Mouse (Mus musculus) adrenal gland (tissue): ENCODE data around the gene Mcl1.
"Not testable (repeated sequence)": the region's sequence is repeated elsewhere in the genome, so short reads cannot be mapped to it uniquely, and the experiment has no call there.

Source experiments
- intact Hi-C: fragments of 180-260 bp; cut with DNase I; formaldehyde crosslinking; loops from one replicate; pipeline ENCODE4 v1.15.1; 2025
- long read RNA-seq, 2 experiments: library from polyadenylated mRNA; unstranded; transcript quantifications; one replicate each; pipeline ENCODE4 v2.0.0; 2020; ENCODE audit warnings: borderline replicate concordance in 1 of 2; ENCODE audit not compliant: insufficient replicate concordance in 1 of 2

The Mcl1 gene
- long read RNA-seq, experiment 1, partial matches to known transcripts: 1 of 11 reads
- long read RNA-seq, experiment 1, other reads (novel, unspliced or antisense): 9 of 11 reads
- long read RNA-seq, experiment 2, partial matches to known transcripts: 0 of 13 reads
- long read RNA-seq, experiment 2, other reads (novel, unspliced or antisense): 11 of 13 reads

- intact Hi-C loops: loop anchor here (2.0 kb wide), 1 partner anchor 16 kb away; no protein-coding TSS in a partner anchor
Measured at GRCm38 (mm10) chr3:95658236-95658867, at the start of gene Mcl1. Mcl1 (plus strand) TSS chr3:95658788.

GRCm38 (mm10) chr3:95609195-95609594 is 49.4 kb upstream of the Mcl1 start:
- intact Hi-C loops: no loop called here

GRCm38 (mm10) chr3:95613996-95614395 is 44.6 kb upstream of the Mcl1 start:
- intact Hi-C loops: no loop called here

- intact Hi-C loops: no loop called here
Measured at GRCm38 (mm10) chr3:95618511-95618910, 40.1 kb upstream of the Mcl1 start.

GRCm38 (mm10) chr3:95621241-95621640 is 37.3 kb upstream of the Mcl1 start:
- intact Hi-C loops: no loop called here

- intact Hi-C loops: not testable (repeated sequence)
Measured at GRCm38 (mm10) chr3:95622421-95622820, 36.2 kb upstream of the Mcl1 start.

GRCm38 (mm10) chr3:95623551-95623950 is 35.0 kb upstream of the Mcl1 start:
- intact Hi-C loops: no loop called here

- intact Hi-C loops: not testable (repeated sequence)
Measured at GRCm38 (mm10) chr3:95623991-95624515, 34.5 kb upstream of the Mcl1 start.

GRCm38 (mm10) chr3:95624628-95625503 is 33.7 kb upstream of the Mcl1 start, which contains the start of gene Ensa:
Ensa (plus strand) TSS chr3:95624993.
- intact Hi-C loops: no loop called here

- intact Hi-C loops: no loop called here
Measured at GRCm38 (mm10) chr3:95627763-95628162, 30.8 kb upstream of the Mcl1 start.

- intact Hi-C loops: loop anchor here (5.0 kb wide), 1 partner anchor 48 kb away; no protein-coding TSS in a partner anchor
Measured at GRCm38 (mm10) chr3:95629755-95630154, 28.8 kb upstream of the Mcl1 start.

GRCm38 (mm10) chr3:95630856-95631255 is 27.7 kb upstream of the Mcl1 start:
- intact Hi-C loops: loop anchor here (5.0 kb wide), 1 partner anchor 46 kb away; no protein-coding TSS in a partner anchor

GRCm38 (mm10) chr3:95631304-95631703 is 27.3 kb upstream of the Mcl1 start:
- intact Hi-C loops: loop anchor here (5.0 kb wide), 1 partner anchor 46 kb away; no protein-coding TSS in a partner anchor

GRCm38 (mm10) chr3:95632648-95633588 is 25.7 kb upstream of the Mcl1 start:
- intact Hi-C loops: loop anchor here (5.0 kb wide), 1 partner anchor 44 kb away; no protein-coding TSS in a partner anchor

- intact Hi-C loops: no loop called here
Measured at GRCm38 (mm10) chr3:95635636-95636035, 23.0 kb upstream of the Mcl1 start.

GRCm38 (mm10) chr3:95636072-95636471 is 22.5 kb upstream of the Mcl1 start:
- intact Hi-C loops: no loop called here

GRCm38 (mm10) chr3:95639694-95640093 is 18.9 kb upstream of the Mcl1 start:
- intact Hi-C loops: no loop called here

GRCm38 (mm10) chr3:95643097-95643496 is 15.5 kb upstream of the Mcl1 start:
- intact Hi-C loops: no loop called here

GRCm38 (mm10) chr3:95645313-95646235 is 13.0 kb upstream of the Mcl1 start:
- intact Hi-C loops: no loop called here
